Mouse (Mus musculus): ENCODE data around the gene Cfap97.
"Not testable (repeated sequence)": the region's sequence is repeated elsewhere in the genome, so short reads cannot be mapped to it uniquely, and the experiment has no call there.

GRCm38 (mm10) chr8:46135546-46135945 is 16.0 kb upstream of the Cfap97 start:
- TF ChIP-seq USF1 (IDR thresholded peaks at IDR 0.05; ENCODE audit: low read depth, low read length); ZMIZ1 (IDR thresholded peaks at IDR 0.05; ENCODE audit: low read depth, low read length); MAFK (IDR thresholded peaks at IDR 0.05; ENCODE audit: borderline replicate concordance, low read depth, low read length); CTCF (IDR thresholded peaks at IDR 0.05 in 2 of 3, conservative IDR thresholded peaks at IDR 0.05 in 1 of 3; ENCODE audit: control insufficient read depth in 1 of 3, insufficient read depth in 1 of 3, low read depth in 2 of 3, low read length in 3 of 3, poor library complexity in 1 of 3, severe bottlenecking in 1 of 3); MAX (IDR thresholded peaks at IDR 0.05; ENCODE audit: low read length); SMC3 (IDR thresholded peaks at IDR 0.05; ENCODE audit: low read depth, low read length); CHD2 (IDR thresholded peaks at IDR 0.05; ENCODE audit: low read length); GABPA (IDR thresholded peaks at IDR 0.05; ENCODE audit: low read depth, low read length); POLR2AphosphoS2 (IDR thresholded peaks at IDR 0.05; ENCODE audit: low read length): not testable (repeated sequence)

All from MEL (cell line).